Mouse (Mus musculus) myocyte (in vitro differentiated cells): ENCODE measurements around the gene Gm19684. TPM values are rescaled to one million over a fixed set of nuclear protein-coding genes. Genes with fewer than 3 reads are reported as not detected.
A peak's percentile ranks its signal among the peaks of the same experiment; 100 is the strongest.
"Not testable (repeated sequence)": the region's sequence is repeated elsewhere in the genome, so short reads cannot be mapped to it uniquely, and the experiment has no call there.

Experiments
- H3K27me3 ChIP-seq: one replicate; pipeline ENCODE4 v1.6.1; 2011; ENCODE audit not compliant: control insufficient read depth, insufficient read depth, insufficient read length
- H3K36me3 ChIP-seq: one replicate; pipeline ENCODE4 v1.6.1; 2011; ENCODE audit not compliant: control insufficient read depth, insufficient read depth
- H3K4me2 ChIP-seq: one replicate; pipeline ENCODE4 v1.6.1; 2011; ENCODE audit warnings: low read depth, control low read depth
- H3K4me3 ChIP-seq: one replicate; pipeline ENCODE4 v1.5.1; 2011; ENCODE audit warnings: mild to moderate bottlenecking, control low read depth, moderate library complexity
- H3K79me2 ChIP-seq: one replicate; pipeline ENCODE4 v1.6.1; 2011; ENCODE audit not compliant: control insufficient read depth, insufficient read depth
- H3ac ChIP-seq: one replicate; pipeline ENCODE4 v1.6.1; 2011; ENCODE audit not compliant: control insufficient read depth, insufficient read length
- CEBPB ChIP-seq: IDR thresholded peaks from 2 replicates; pipeline ENCODE4 v1.6.1; 2011; ENCODE audit warnings: mild to moderate bottlenecking, moderate library complexity; ENCODE audit not compliant: poor library complexity, insufficient read depth, severe bottlenecking
- E2F4 ChIP-seq: IDR thresholded peaks from one replicate; pipeline ENCODE4 v1.6.1; 2011; ENCODE audit warnings: mild to moderate bottlenecking, control low read depth, moderate library complexity; ENCODE audit not compliant: insufficient read depth
- MAX ChIP-seq: IDR thresholded peaks from one replicate; pipeline ENCODE4 v1.6.1; 2011; ENCODE audit warnings: low read depth, mild to moderate bottlenecking, control low read depth
- MYOD1 ChIP-seq, 3 experiments: IDR thresholded peaks; one replicate each; pipeline ENCODE4 v1.6.1; 2011; ENCODE audit warnings: control low read depth in 2 of 3, low read depth in 2 of 3, mild to moderate bottlenecking in 2 of 3, moderate library complexity in 1 of 3; ENCODE audit not compliant: insufficient read length in 2 of 3, control insufficient read depth in 1 of 3
- MYOG ChIP-seq, 3 experiments: IDR thresholded peaks; one replicate each; pipeline ENCODE4 v1.6.1; 2011; ENCODE audit warnings: control low read depth in 2 of 3, low read depth in 2 of 3, mild to moderate bottlenecking in 2 of 3; ENCODE audit not compliant: insufficient read length in 2 of 3, control insufficient read depth in 1 of 3, insufficient read depth in 1 of 3
- POLR2A ChIP-seq: IDR thresholded peaks from one replicate; pipeline ENCODE4 v1.6.1; 2011; ENCODE audit warnings: low read depth, mild to moderate bottlenecking, control low read depth, moderate library complexity; ENCODE audit not compliant: insufficient read length
- POLR2AphosphoS2 ChIP-seq: IDR thresholded peaks from one replicate; pipeline ENCODE4 v1.6.1; 2011; ENCODE audit warnings: low read depth, control low read depth; ENCODE audit not compliant: insufficient read length
- REST ChIP-seq: IDR thresholded peaks from one replicate; pipeline ENCODE4 v1.6.1; 2011; ENCODE audit warnings: mild to moderate bottlenecking, control low read depth, moderate library complexity; ENCODE audit not compliant: insufficient read depth, insufficient read length
- SRF ChIP-seq: IDR thresholded peaks from one replicate; pipeline ENCODE4 v1.6.1; 2011; ENCODE audit warnings: low read depth; ENCODE audit not compliant: control insufficient read depth, insufficient read length
- TCF12 ChIP-seq: IDR thresholded peaks from one replicate; pipeline ENCODE4 v1.6.1; 2011; ENCODE audit warnings: mild to moderate bottlenecking, control low read depth; ENCODE audit not compliant: poor library complexity, insufficient read depth, severe bottlenecking
- TCF3 ChIP-seq: IDR thresholded peaks from one replicate; pipeline ENCODE4 v1.6.1; 2011; ENCODE audit warnings: low read depth, control low read depth; ENCODE audit not compliant: insufficient read length
- USF1 ChIP-seq: IDR thresholded peaks from one replicate; pipeline ENCODE4 v1.6.1; 2011; ENCODE audit warnings: low read depth, mild to moderate bottlenecking, control low read depth, moderate library complexity
- polyA plus RNA-seq: library from polyadenylated mRNA; unstranded; fragments of >200 nt; fragmentation: generic; extraction: Trizol; gene quantifications from one replicate; pipeline ENCODE4 v1.2.1, GENCODE M21; 2012; ENCODE audit warnings: missing spikeins

The Gm19684 gene
- polyA plus RNA-seq, 1 experiment: not detected

GRCm38 (mm10) chr17:36128525-36128924 is 7.0 kb downstream of the Gm19684 start:
- H3K79me2 ChIP-seq: not testable (repeated sequence)

DNA sequence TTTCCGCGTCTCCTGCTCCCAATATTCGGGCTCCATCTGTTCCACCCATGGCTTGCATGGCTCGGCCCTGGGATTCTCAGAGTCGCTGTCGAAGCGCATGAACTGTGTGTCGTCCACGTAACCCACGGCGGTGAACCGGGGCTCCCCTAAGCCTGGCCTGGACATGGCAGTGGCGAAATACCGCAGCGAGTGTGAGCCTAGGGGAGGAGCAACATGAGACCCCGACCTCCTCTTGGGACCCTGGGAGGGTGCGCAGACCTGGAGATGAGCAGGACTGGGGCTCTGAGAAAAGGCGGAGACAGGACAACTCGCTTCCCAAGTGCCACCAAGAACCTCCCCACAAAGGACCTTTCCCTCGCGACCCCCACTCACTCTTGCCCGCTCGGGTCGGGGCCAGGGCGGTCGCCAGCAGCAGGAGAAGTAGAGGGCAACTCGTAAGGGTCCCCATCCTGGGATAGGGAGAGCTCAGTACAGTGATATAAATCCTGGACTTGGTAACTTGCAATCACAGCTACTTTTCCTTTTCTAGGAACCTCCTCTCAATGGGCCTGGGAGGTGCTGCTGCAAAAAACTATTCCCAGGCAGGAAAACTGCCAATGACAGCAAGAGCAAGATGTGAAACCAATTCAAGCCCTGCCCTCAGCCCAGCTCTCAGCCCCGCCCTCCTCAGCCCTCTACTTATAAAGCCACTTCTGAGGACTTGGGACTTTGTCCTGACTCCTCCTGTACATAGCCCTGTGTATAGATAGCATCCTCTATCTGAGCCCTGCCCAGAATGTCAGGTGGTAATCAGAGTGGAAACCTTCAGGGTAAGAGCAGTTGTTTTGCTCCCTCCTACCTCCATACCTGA is 7.7 kb downstream of the Gm19684 start, which contains the start of gene Gm7030:
Gene Gm7030, minus strand, starts transcription at position 458 of the 850 bp plus-strand sequence.
- H3K27me3 ChIP-seq: peaks cover 21% of the 10 kb centered on the region

More at GRCm38 (mm10) chr17:36128525-36128924, 7.0 kb downstream of the Gm19684 start:
- not testable (repeated sequence) for H3K4me3 ChIP-seq, H3K4me2 ChIP-seq, H3ac ChIP-seq, H3K36me3 ChIP-seq
- peaks cover 21% of the 10 kb centered on the region for H3K27me3 ChIP-seq

GRCm38 (mm10) chr17:36131516-36132265 is 10.2 kb downstream of the Gm19684 start:
- TF ChIP-seq REST (no peak), TCF3 (no peak), TCF12 (no peak), USF1 (no peak), CEBPB (no peak), MYOD1 (IDR thresholded peaks at IDR 0.05; ENCODE audit: control insufficient read depth in 1 of 3, insufficient read length in 2 of 3, low read depth in 2 of 3) (no peak), SRF (no peak)
- no peak overlapping the region for H3K4me2 ChIP-seq
- H3K4me3 ChIP-seq: no peak overlapping the region
- H3K27me3 ChIP-seq: peaks cover 25% of the 10 kb centered on the region
- no peaks in the 10 kb centered on the region for H3K36me3 ChIP-seq
- H3ac ChIP-seq: no peak overlapping the region
- no peaks in the 10 kb centered on the region for H3K79me2 ChIP-seq

More for the DNA sequence above, 7.7 kb downstream of the Gm19684 start, which contains the start of gene Gm7030:
- not testable (repeated sequence) for H3ac ChIP-seq, H3K36me3 ChIP-seq, H3K4me3 ChIP-seq, H3K79me2 ChIP-seq, H3K4me2 ChIP-seq

DNA sequence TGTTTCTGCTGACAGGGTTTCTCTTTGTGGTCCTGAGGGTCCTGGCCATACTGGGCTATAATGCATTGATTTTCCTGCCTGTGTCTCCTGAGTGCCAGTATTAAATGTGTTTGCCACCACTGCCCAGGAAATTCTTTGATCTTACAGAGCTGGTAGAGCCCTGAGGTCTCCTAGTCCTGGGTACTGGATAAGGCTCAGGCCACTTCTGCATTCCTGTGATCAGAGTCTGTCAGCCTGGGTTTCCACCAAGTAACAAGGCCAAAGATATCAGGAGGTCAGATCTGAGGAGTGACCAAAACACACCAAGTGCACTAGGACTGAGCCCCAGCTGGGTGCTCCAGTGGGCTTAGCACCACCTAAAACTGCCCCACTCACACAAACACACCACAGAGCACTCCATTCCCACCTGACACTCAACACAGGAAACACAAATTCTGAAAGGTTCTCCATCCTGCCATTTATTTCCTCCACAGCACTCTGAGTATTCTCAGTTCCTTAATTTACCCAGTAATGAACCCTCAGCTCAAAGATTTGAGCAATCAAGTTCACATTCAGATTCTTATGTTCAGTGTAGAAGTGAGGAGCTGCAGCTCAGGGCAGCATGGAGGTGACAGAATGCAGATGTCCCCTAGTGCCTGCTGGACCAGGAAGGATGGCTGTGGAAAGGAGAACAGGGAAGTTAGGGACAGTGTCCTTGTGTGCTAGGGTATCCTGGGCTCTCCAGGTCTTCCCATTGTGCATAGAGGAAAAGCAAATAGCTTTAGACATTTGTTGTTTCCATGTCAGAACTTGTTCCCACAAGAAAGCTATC is 14.1 kb downstream of the Gm19684 start:
- H3K4me2 ChIP-seq, H3K36me3 ChIP-seq, H3K79me2 ChIP-seq, H3ac ChIP-seq, H3K4me3 ChIP-seq: not testable (repeated sequence)
- peaks cover 31% of the 10 kb centered on the region for H3K27me3 ChIP-seq

GRCm38 (mm10) chr17:36136299-36136848 is 14.9 kb downstream of the Gm19684 start:
- H3K4me2 ChIP-seq, H3K4me3 ChIP-seq, H3K79me2 ChIP-seq, H3ac ChIP-seq, H3K36me3 ChIP-seq: not testable (repeated sequence)
- H3K27me3 ChIP-seq: peaks cover 30% of the 10 kb centered on the region

GRCm38 (mm10) chr17:36145111-36145860 is 23.8 kb downstream of the Gm19684 start:
- H3K79me2 ChIP-seq: no peaks in the 10 kb centered on the region
- peak overlapping the region; percentile 44 for H3K4me2 ChIP-seq
- no peak overlapping the region for H3K4me3 ChIP-seq
- TF ChIP-seq POLR2AphosphoS2 (no peak), USF1 (no peak), CEBPB (no peak), POLR2A (no peak), MAX (no peak), TCF3 (no peak), MYOD1 (IDR thresholded peaks at IDR 0.05; ENCODE audit: control insufficient read depth in 1 of 3, insufficient read length in 2 of 3, low read depth in 2 of 3) (no peak), TCF12 (no peak), REST (no peak), E2F4 (no peak), SRF (no peak), MYOG (IDR thresholded peaks at IDR 0.05; ENCODE audit: control insufficient read depth in 1 of 3, insufficient read depth in 1 of 3, insufficient read length in 2 of 3, low read depth in 2 of 3) (no peak)
- no peaks in the 10 kb centered on the region for H3K36me3 ChIP-seq
- H3K27me3 ChIP-seq: peaks cover 28% of the 10 kb centered on the region
- no peak overlapping the region for H3ac ChIP-seq

- H3K4me3 ChIP-seq, H3K36me3 ChIP-seq, H3K79me2 ChIP-seq, H3K4me2 ChIP-seq, H3ac ChIP-seq: not testable (repeated sequence)
- peaks cover 28% of the 10 kb centered on the region for H3K27me3 ChIP-seq
These were observed 24.3 kb downstream of the Gm19684 start for GRCm38 (mm10) chr17:36145861-36146156.

DNA sequence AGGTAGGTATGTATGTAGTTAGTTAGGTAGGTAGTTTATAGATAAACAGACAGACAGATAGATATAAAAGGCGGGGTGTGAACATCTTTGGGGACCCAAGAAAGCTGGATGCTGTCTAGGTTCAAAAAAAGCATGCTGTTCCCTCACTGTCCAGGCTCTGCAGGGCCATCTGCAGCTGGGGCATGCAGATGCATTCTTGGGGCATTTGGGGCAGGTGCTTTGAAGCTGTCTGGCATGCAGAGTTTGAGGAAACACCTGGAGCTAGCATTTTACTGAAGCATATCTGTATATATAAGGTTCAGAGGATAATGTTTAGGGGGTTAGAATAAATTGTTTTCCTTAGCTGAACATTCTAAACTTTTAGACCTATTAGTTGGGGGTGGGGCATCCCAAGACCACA is 25.5 kb downstream of the Gm19684 start:
- not testable (repeated sequence) for H3K4me2 ChIP-seq, H3K4me3 ChIP-seq, H3K36me3 ChIP-seq, H3K79me2 ChIP-seq, H3ac ChIP-seq
- peaks cover 26% of the 10 kb centered on the region for H3K27me3 ChIP-seq
